Mouse (Mus musculus) right cerebral cortex, postnatal 25 days (tissue): ENCODE measurements around the gene Olfr545.
A peak's percentile ranks its signal among the peaks of the same experiment; 100 is the strongest.
"Not testable (repeated sequence)": the region's sequence is repeated elsewhere in the genome, so short reads cannot be mapped to it uniquely, and the experiment has no call there.

Experiments
- DNase-seq: peaks from one replicate; pipeline ENCODE4 v3.0.0; 2022

Gene Olfr545

DNA sequence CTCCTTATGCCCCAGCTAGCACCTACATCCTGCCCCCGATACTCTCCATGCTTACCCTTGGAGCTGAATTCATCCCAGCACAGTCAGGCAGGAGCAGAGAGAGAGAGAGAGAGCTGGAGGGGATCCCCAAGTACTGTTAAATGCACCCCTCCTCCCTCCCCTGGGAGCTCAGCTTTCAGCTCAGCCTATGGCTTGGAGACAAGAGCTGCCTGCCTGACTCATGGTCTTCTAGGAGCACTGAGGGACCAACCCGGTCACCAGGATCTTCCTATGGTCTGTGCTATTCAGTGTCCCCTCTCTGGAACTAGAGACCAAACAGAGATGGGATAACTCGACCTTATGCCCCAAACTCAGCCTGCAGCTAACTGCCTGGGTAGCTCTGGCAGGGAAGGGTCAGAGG, at the start of gene Olfr545:
TSS of gene Olfr545 (minus strand) at position 101 of the 400 bp plus-strand sequence.
- DNase-seq, result no peak

DNA sequence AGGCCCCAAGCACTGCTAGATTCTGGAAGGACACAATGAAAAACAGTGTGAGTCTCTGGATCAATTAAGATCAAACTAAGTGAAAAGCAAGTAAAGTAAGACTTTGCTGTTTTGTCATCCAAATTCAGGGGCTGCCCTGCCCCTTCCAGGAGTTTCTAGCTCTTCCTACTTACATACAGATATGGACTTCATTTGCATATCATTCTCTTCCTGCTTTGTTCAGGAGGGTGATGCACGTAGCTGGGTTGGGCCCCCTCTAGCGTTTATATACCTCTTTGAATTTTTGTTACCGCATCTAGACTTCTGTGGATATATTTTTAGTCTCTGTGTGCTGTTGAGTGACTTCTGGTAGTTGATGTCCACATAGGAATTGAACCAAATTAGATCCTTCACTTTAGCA, 41.9 kb upstream of the Olfr545 start:
- no peak for DNase-seq

DNA sequence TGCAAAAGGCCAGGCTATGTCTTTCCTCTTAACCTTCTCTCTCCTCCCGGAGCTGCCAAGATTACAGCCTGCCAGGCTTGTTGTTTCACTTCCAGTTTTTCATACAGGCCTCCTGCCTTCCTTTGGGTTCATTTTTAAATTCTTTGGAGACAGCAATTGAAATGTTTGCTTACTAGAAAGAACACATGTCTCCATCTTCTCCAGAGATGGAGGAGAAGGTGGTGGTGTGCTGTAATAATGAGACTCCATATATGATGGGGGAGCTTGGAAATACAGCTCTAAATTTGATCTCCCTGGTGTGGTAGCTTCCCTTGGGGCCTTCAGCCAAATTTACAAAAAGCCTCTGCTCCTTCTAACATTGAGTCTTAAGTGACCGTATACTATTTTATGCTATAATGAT, 41.2 kb upstream of the Olfr545 start, which contains the start of gene Olfr548-ps1:
TSS of gene Olfr548-ps1 (plus strand) at position 301 of the 400 bp plus-strand sequence.
- no peak for DNase-seq

DNA sequence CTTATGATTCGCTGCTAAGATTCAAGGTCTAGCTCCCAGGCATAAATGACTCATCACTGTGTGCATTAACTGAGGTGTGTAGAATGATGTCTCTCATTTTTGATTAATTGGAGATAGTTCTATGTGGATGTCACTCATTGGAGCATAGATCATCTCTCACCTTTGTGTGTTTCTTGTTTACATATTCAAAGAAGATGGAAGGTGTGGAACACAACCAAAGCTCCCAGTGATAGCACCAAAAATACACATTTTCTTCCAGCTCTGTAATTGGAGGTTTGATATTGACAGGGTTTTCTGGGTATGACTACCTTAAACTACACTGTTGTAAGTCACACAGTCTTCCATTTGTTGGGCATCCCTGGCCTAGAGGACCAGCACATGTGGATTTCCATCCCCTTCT, 35.1 kb upstream of the Olfr545 start, which contains the start of gene Olfr547:
TSS of gene Olfr547 (plus strand) at position 301 of the 400 bp plus-strand sequence.
- no peak for DNase-seq

DNA sequence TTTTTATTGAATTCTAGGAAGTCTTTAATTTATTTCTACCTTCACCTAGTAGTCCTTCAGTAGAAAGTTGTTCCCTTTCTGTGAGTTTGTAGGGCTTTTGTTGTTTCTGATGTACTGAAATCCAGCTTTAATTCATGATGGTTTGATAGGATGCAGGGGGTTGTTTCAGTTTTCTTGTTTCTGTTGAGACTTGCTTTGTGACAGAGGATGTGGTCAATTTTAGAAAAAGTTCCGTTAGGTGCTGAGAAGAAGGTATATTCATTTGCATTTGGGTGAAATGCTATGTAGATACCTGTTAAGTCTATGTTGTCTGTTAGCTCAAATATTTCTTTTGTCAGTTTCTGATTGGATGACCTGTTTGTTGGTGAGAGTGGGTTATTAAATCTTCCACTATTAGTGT, 29.7 kb upstream of the Olfr545 start:
- DNase-seq, result no peak

DNA sequence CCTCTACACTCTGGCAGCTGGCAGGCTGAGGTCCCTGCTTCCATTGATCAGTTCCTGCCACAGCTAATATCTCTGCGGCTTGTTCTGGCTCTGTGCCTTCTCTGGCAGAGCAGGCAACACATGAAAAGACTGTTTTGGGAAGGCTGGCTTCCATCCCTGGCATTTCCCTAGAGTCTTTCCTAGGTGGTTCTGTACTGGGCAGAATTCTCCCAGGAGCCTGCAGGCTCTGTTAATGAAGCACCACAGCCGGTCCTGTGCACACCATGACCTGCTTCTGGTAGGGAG, 17.6 kb upstream of the Olfr545 start:
- DNase-seq, result no peak

DNA sequence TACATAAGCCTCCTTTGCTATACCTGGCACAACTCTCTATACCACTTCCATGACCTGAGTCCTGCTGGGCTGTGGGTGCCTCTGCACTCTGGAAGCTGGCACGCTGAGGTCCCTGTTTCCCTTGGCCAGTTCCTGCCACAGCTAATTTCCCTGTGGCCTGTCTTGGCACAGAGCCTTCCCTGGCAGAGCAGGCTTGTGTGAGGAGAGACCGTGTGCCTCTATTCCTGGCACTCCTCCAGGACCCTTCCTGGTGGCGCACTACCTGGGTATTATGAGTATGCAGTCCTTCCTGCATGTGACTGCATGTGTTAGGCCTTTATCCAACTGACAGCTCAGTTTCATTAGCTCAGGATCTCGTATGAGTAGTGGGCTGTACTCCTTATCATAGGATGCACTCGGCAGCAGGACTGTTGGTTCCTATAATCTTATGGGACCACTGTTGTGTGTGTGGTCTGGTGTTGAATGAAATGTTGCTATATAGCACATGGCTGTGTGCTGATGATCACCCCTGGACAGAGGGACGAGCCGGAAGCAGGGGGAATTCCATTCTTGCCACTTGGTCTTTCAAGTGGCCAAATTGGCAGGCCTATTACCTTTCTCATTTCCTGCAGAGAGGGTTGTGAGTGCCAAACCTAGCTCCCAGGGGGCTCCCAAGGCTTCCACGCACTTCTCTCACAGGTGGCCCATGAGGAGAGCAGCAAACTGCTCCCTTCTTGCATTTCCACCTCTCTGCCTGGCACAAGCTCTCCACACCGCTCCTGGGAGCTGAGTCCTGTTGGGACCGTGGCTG, 17.1 kb upstream of the Olfr545 start:
- no peak for DNase-seq

DNA sequence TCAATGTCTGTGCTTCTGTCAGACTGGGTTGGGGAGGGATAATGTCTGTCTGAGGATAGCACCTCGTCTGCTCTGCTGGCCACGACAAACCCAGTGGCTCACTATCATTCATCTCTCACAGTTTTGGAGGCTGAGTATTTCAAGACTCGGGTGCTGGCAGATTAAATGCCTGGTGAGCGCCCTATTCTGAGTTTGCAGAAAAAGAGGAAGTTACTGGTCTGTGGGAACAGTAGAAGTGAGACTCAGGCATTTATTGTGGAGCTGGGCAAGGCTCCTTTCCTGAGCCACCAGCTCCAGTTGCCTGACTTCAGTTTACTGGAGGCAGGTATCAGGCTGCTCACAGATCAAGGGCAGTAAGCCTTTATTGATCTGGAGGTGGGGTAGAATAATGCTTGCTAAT, 14.8 kb upstream of the Olfr545 start:
- no peak for DNase-seq

DNA sequence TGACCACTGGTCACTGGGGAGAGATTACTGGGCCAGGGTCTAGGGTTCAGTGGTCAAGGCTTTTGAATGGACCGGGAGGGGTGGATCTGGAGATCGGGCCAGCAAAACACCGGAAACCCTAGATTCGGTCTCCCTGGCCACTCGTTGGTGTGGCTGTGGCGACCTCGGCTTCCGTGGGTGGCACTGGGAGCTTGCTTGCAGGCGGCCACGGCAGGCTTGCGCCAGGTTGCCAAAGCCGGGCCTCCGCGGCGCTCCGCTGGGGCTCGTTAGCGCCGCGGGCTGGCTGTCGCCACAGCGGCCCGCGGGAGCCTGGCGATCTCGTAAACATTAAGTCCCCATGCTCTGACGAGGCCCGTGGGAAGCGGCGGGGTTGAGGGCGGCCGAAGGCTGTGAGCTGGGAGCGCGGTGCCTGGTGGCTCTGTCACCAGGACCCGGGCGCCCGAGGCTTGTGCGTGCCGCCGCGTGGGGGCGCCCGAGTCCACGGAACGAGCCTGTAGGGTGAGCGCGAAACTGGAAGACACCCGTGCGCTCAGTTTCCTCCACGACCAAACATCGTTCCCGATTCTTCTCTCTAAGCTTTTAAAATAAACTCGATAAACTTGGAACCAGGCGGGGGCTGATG, 13.6 kb upstream of the Olfr545 start:
- DNase-seq, result peak; percentile 88

DNA sequence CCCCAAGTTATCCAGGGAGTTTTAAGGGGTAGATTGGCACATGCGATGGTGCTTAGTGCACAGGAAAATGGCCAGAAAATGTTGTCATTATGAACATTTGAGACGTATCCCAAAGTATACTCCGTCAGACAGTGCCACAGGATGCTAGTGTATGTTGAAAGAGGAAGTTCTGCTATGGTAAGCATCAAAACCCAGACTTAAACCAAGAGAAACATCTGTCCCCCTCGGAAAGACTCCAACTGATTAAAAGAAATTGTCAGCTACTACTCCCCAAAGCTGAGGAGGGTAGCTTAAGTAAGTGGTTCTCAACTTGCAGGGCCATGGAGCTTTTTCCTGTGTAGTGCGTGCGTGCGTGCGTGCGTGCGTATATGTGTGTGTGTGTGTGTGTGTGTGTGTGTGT, 12.6 kb upstream of the Olfr545 start:
- no peak for DNase-seq

DNA sequence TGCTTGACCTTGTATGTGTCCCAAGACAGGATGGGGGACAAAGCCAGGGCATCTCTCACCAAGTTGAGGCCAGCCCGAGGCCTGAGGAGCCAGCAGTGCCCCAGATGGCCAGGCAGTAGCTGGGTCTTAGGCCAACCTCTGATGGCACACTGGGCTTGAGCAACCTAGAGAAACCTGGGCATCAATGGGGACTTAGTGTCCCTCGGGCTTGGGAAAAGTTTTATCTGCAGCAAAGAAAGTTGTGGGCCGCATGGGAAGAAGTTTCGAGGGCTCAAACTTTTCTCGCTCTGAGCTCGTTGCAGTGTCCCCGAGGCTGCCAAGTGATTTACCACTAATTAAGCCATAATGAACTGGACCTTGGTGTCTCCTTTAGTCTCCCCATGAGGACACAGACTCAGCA, 10.4 kb upstream of the Olfr545 start:
- DNase-seq, result no peak

DNA sequence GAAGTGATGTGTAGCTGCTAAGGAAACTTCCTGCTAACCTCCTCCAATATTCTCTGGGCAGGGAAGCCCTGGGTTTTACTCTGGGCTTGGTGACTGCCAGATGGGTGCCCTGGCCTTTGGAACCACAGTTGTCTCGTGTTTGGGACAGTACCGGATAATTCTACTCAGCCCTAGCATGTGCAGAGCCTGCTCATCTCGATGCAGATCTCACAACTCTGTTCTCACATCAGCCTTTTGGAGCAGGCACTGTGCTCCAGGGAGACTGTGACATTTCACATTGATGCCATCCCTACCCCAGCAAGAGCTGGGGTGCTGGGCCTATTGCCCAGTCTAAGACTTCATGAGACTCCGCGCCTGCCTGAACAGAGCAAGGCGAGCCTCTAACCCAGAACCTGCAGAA, 9.3 kb upstream of the Olfr545 start:
- DNase-seq, result no peak

DNA sequence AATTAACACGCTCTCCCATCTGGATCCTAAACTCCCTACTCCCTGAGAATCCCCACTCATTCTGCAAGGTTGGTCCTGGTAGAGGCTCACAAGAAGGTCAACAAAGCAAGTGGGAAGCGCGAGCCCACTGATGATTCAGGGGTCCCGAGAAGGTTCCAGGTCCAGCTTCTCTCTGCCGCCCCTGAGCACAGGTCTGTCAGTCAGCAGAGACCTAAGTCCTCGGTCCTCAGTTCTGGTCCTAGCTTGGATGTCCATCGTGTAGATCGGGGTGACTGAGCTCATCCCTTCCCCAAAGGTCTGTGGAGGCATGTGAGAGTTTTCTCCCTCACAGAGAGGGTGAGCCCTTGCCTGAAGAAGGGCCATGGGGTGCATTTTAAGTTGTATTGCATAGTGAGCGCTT, 8.7 kb upstream of the Olfr545 start:
- DNase-seq, result no peak

DNA sequence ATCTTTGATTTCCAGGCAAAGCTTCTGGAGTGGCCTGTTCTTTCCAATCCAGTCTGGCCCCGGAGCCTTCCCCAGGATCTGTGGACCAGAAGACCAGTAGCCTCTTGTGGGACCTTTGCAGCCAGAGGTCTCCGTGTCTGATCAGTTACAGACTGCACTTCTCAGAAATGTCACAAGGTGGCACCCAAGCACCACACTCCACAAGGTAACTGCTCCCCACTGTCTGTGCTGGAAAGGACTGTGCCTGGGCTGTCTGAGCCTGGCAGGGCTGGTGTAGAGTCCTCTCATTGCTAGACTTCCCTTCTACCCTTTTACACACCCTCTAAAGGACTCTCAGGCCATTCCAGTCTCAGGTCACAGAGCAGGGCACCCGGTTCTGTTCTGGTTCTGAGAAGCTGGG, 7.5 kb upstream of the Olfr545 start:
- peak; percentile 59 for DNase-seq

DNA sequence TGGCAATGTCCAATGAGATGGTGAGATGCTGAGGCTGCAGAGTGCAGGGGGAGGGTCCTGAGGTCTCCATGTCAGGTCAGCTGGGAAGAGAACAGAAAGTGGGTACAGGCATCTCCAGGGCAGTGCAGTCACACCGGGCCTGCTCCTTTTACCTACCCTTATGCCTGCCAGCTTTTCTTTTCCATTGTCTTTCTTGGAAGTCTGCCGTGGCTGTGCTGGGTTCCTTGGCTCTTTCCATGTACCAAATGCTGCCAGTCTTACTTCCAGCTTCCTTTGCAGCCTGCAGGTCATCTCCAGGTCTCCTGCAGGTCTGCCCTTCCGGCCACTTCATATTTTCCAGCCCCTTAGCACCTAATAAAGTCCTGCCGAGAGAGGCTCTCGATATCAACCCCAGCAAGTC, 2.6 kb upstream of the Olfr545 start:
- DNase-seq, result no peak

DNA sequence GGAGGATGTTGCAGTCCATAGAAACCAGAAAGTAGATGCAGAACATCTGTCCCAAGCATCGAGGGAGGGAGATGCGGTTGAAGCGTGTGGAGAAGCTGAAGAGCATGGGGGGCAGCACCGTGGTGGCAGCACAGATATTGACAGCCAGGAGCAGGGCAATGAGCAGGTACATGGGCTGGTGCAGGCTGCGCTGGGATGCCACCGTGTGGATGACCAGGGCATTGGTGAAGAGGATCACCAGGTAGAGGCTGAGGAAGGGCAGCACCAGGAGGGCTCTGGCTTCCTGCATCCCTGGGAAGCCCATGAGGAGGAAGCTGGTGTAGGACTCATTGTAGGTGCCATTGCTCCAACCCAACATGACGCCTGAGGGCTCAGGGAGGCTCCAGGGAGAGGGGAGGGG, 5.0 kb downstream of the Olfr545 start:
- DNase-seq, result not testable (repeated sequence)

DNA sequence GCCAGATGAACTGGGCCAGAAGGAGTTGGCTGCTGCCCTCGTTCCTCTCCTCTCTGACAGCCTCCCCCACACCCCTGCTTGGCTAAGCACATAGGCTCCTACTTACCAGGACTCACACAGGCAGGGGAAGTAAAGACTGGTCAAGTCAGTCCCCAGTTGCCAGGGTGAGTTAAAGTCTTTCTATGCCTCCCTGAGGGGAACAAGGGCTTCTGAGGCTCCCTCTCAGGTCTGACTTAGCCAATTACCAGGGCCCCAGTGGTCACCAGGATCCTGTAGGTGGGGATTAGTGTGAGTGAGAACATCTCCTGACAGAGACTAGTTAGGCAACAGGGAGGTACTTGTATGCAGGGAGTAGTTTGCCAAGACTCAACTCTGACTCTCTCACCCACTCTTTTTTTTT, 11.2 kb downstream of the Olfr545 start, which contains the start of gene Olfr544:
TSS of gene Olfr544 (minus strand) at position 153 of the 400 bp plus-strand sequence.
- DNase-seq, result no peak

DNA sequence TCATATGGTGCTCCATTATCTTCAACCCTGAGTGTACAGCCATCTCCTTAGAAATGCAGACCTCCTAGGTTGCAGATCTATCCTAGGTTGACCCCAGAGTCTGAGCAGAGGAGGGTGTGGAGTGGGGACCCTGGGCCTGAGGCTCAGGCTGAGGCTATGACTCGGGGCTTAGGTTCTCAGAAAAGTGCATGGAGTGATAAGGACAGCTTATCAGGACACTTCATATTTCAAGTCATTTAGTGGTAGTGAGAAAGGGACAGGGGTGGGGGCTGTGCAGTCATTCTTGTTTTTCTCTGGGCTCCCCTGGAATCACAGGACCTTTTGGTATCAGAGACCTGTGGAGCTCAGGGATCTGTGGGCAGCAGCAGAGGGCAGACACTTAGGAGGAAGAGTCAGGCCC, 13.3 kb downstream of the Olfr545 start:
- DNase-seq, result no peak

DNA sequence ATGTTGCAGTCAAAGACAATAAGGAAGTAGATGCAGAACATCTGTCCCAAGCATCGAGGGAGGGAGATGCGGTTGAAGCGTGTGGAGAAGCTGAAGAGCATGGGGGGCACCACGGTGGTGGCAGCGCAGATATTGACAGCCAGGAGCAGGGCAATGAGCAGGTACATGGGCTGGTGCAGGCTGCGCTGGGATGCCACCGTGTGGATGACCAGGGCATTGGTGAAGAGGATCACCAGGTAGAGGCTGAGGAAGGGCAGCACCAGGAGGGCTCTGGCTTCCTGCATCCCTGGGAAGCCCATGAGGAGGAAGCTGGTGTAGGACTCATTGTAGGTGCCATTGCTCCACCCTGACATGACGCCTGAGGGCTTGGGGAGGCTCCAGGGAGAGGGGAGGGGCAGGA, 14.6 kb downstream of the Olfr545 start:
- DNase-seq, result not testable (repeated sequence)

DNA sequence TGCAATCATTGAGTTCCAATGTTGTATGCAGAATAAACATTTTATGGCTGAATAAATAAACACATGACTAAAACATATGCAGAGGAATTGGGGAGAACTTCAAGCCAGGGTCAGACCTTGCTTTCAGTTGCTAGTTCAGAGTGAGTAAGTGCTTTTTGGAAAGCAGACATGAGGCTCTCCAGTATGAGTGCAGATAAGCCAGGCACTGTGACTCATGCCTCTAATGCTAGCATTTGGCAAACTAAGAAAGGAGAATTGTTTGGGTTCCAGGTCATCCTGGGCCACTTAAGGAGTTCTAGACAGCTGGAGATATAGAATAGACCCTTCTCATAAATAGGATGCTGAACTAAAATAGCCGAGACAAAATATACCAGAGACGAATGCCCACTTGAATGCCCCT, 15.7 kb downstream of the Olfr545 start:
- no peak for DNase-seq

DNA sequence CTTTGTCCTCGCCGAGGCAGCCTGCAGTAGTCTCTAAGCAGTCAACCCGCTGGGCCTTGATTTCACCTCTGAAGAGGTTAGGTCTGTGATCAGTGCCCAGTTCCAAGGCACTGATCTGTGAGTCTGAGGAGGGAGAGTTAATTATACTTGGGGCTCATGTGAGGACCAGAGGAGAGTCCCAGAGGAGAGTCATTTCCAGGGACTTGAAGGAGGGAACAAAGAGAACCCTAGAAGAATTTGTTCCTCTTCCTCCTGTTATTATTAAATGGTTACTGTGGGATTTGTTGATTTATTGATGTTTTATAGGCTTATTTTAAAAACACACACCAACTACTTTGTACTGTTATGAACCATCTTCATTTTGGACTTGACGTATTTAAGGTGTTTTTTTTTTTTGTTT, 17.8 kb downstream of the Olfr545 start, which contains the start of gene Olfr543:
TSS of gene Olfr543 (minus strand) at position 101 of the 400 bp plus-strand sequence.
- DNase-seq, result no peak

DNA sequence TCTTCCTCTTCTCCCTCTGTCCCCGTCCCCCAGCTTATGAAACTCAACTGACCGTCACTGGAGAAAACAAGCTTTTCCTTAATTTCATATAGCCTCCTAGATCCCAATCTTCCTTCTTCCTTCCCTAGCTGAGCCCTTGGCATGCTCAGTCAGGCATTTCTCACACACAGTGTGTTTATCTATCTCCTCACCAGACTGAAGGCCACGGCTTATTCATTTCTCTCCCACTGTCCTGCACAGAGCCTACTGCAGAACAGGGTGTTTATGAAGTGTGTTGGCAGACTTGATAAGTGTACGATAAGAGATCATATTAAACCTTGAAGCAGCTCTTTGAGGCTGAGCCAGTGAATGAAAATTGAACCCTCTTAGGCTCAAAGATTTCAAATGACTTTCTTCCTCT, 18.6 kb downstream of the Olfr545 start:
- DNase-seq, result no peak

DNA sequence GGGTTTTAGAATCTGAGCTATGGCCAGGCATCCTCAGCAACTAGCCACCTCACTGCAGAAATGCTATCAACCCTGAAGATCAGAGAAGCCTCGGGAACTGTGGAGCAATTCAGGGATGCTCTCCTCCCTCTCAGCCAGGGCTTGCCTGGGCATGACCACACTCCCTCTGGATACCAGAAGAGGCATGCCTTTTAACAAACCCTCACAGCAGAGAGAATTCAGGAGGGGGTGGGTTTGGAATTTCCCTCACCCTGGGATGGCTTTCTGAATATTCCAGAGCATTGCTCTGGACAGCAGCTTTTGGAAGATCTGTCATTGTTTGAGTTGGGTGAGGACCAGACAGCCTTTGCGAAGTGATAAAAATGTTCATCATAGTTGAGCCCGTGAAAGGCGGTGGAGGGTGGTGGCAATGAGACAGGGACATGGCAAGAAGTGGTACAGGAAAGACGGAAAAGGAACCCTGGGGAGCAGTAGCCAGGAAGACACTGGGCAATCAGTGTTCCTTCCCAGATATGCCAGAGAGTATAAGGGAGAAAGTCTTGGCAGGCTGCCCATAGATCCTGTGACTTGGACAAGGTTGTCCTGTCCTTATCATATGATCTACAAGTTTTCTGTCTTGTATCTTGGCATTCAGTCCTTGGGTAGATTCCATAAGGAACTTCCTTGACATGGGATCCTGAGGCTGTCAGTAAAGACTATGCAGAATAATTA, 19.9 kb downstream of the Olfr545 start:
- no peak for DNase-seq

DNA sequence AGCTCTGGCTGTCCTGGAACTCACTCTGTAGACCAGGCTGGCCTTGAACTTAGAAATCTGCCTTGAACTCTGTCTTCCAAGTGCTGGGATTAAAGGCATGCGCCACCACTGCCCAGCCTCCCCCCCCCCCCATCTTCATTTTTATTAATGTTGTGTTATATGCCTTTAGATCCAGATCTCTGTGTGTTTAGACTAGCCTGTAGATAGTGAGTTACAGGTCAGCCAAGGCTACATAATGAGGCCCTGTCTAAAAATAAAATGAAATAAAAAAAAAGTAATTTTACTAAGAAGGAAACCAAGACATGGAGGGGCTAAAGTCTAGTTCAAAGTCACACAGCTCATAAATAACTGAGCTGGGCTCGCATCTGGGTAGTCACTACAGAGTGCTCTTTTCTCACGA, 20.4 kb downstream of the Olfr545 start:
- no peak for DNase-seq
